Mouse (Mus musculus): ENCODE results near the gene Ttll8.

The Ttll8 gene

GRCm38 (mm10) chr15:88862881-88863694, 91.1 kb downstream of the Ttll8 start:
- no peak for DNase-seq (ENCODE audit: extremely low read depth, low read depth, low spot score)

GRCm38 (mm10) chr15:88861772-88862622, 92.2 kb downstream of the Ttll8 start, which contains the start of gene Pim3:
Gene Pim3, plus strand, starts transcription at chr15:88862186.
- no peak for DNase-seq (ENCODE audit: extremely low read depth, low read depth, low spot score)

GRCm38 (mm10) chr15:88860781-88861180, 93.4 kb downstream of the Ttll8 start:
- DNase-seq (ENCODE audit: extremely low read depth, low read depth, low spot score), result no peak

GRCm38 (mm10) chr15:88859206-88859970, 94.8 kb downstream of the Ttll8 start:
- no peak for DNase-seq (ENCODE audit: extremely low read depth, low read depth, low spot score)

GRCm38 (mm10) chr15:88858707-88859106, 95.5 kb downstream of the Ttll8 start:
- DNase-seq (ENCODE audit: extremely low read depth, low read depth, low spot score), result no peak

GRCm38 (mm10) chr15:88858141-88858541, 96.1 kb downstream of the Ttll8 start:
- peak; percentile 81 for DNase-seq (ENCODE audit: extremely low read depth, low read depth, low spot score)

GRCm38 (mm10) chr15:88857361-88857760, 96.9 kb downstream of the Ttll8 start:
- DNase-seq (ENCODE audit: extremely low read depth, low read depth, low spot score), result no peak

GRCm38 (mm10) chr15:88856613-88857012, 97.6 kb downstream of the Ttll8 start:
- no peak for DNase-seq (ENCODE audit: extremely low read depth, low read depth, low spot score)

GRCm38 (mm10) chr15:88855896-88856417, 98.3 kb downstream of the Ttll8 start:
- no peak for DNase-seq (ENCODE audit: extremely low read depth, low read depth, low spot score)

- DNase-seq (ENCODE audit: extremely low read depth, low read depth, low spot score), result no peak
Observed at GRCm38 (mm10) chr15:88854969-88855830, 99.0 kb downstream of the Ttll8 start.

GRCm38 (mm10) chr15:88854119-88854968, 99.9 kb downstream of the Ttll8 start:
- DNase-seq (ENCODE audit: extremely low read depth, low read depth, low spot score), result no peak

GRCm38 (mm10) chr15:88853106-88853505, 101.1 kb downstream of the Ttll8 start:
- no peak for DNase-seq (ENCODE audit: extremely low read depth, low read depth, low spot score)

- DNase-seq (ENCODE audit: extremely low read depth, low read depth, low spot score), result peak; percentile 98
Observed at GRCm38 (mm10) chr15:88851507-88852149, 102.6 kb downstream of the Ttll8 start.

- DNase-seq (ENCODE audit: extremely low read depth, low read depth, low spot score), result no peak
Observed at GRCm38 (mm10) chr15:88851076-88851475, 103.1 kb downstream of the Ttll8 start.

- no peak for DNase-seq (ENCODE audit: extremely low read depth, low read depth, low spot score)
Observed at GRCm38 (mm10) chr15:88850146-88850826, 103.9 kb downstream of the Ttll8 start.

GRCm38 (mm10) chr15:88849621-88850020, 104.6 kb downstream of the Ttll8 start:
- DNase-seq (ENCODE audit: extremely low read depth, low read depth, low spot score), result no peak

GRCm38 (mm10) chr15:88848661-88849060, 105.6 kb downstream of the Ttll8 start:
- DNase-seq (ENCODE audit: extremely low read depth, low read depth, low spot score), result no peak

- no peak for DNase-seq (ENCODE audit: extremely low read depth, low read depth, low spot score)
Observed at GRCm38 (mm10) chr15:88844966-88845365, 109.3 kb downstream of the Ttll8 start.
